Comparison of ENCODE assay signal across 10 mouse cellular contexts in genomic region chr17:66358026-66358978, GRCm38 (mm10).
DNase-seq lines count a peak whose midpoint lies in the region; ATAC-seq lines count a peak whose summit lies in the region.
"Had no signal": no experiment of that assay in that cellular context is flagged by ENCODE, and none has a peak within 500 bp of the region (broad histone marks: within the 10 kb centered on the region; RNA-seq: fewer than 3 reads in every experiment).

No protein-coding gene starts in this region.

- H3K4me3 ChIP-seq in limb, embryonic 12.5 days (replicated peaks): no peak overlapping the region
- no peak overlapping the region for H3K4me3 ChIP-seq in limb, embryonic 10.5 days
- H3K4me3 ChIP-seq in forebrain, embryonic 15.5 days: no peak overlapping the region
- H3K4me3 ChIP-seq: heart, embryonic 13.5 days had no signal

- H3K27me3 ChIP-seq in limb, embryonic 12.5 days: no peaks in the 10 kb centered on the region
- H3K27me3 ChIP-seq in limb, embryonic 10.5 days (ENCODE audit: low read depth, poor library complexity, severe bottlenecking): no peaks in the 10 kb centered on the region
- no peaks in the 10 kb centered on the region for H3K27me3 ChIP-seq in forebrain, embryonic 15.5 days

- H3K4me1 ChIP-seq in limb, embryonic 12.5 days (replicated peaks): peaks cover 19% of the 10 kb centered on the region
- H3K4me1 ChIP-seq in limb, embryonic 10.5 days: peaks cover 10% of the 10 kb centered on the region
- H3K4me1 ChIP-seq in forebrain, embryonic 15.5 days: peaks cover 12% of the 10 kb centered on the region

- no peak for DNase-seq in limb, embryonic 10.5 days (ENCODE audit: low spot score)
- peak; percentile 80 for DNase-seq in brain, adult 2 months (ENCODE audit: low read depth, low spot score)
- DNase-seq in lung, postnatal 4 days: peak; percentile 61 to 86
- DNase-seq in gastrocnemius, postnatal 4 days (ENCODE audit: low spot score in 2 of 2): no peak

- peaks cover 14% of the 10 kb centered on the region for H3K36me3 ChIP-seq in limb, embryonic 12.5 days
- peaks cover 48% of the 10 kb centered on the region for H3K36me3 ChIP-seq in limb, embryonic 10.5 days
- peaks cover 24% of the 10 kb centered on the region for H3K36me3 ChIP-seq in forebrain, embryonic 15.5 days
- H3K36me3 ChIP-seq: heart, embryonic 13.5 days had no signal

- WGBS in limb, embryonic 12.5 days: 68% methylated on average over 27 of the region's 27 CpGs
- 73% methylated on average over 27 of the region's 27 CpGs for WGBS in limb, embryonic 10.5 days
- 55% methylated on average over 27 of the region's 27 CpGs for WGBS in forebrain, embryonic 15.5 days

- ATAC-seq in limb, embryonic 12.5 days (ENCODE audit: insufficient number of reproducible peaks, insufficient read depth, low FRiP score, low TSS enrichment, low read depth): no peak; the same call in 1 of the 2 replicates
- ATAC-seq in forebrain, embryonic 15.5 days (replicated peaks): peak; percentile 82
- no peak for ATAC-seq in monocyte, adult 5-6 weeks (replicated peaks; ENCODE audit: insufficient number of reproducible peaks, low FRiP score, low TSS enrichment, poor library complexity, severe bottlenecking)
- no peak for ATAC-seq in megakaryocyte progenitor cell, adult 5-6 weeks (replicated peaks; ENCODE audit: poor library complexity)

- H3K9ac ChIP-seq in limb, embryonic 12.5 days (replicated peaks): no peak overlapping the region
- no peak overlapping the region for H3K9ac ChIP-seq in forebrain, embryonic 15.5 days (replicated peaks)
- H3K9ac ChIP-seq: heart, embryonic 13.5 days had no signal

- 0 out of 2 replicates have a peak overlapping the region, but pooled peaks have one; percentile 9 for H3K27ac ChIP-seq in limb, embryonic 12.5 days
- H3K27ac ChIP-seq in limb, embryonic 10.5 days: no peak overlapping the region
- no peak overlapping the region for H3K27ac ChIP-seq in forebrain, embryonic 15.5 days (replicated peaks)
- H3K27ac ChIP-seq: heart, embryonic 13.5 days had no signal

- H3K4me2 ChIP-seq in limb, embryonic 12.5 days: no peak overlapping the region
- H3K4me2 ChIP-seq in forebrain, embryonic 15.5 days (replicated peaks): no peak overlapping the region
- H3K4me2 ChIP-seq: heart, embryonic 13.5 days; liver, embryonic 11.5 days had no signal

- H3K9me3 ChIP-seq in limb, embryonic 12.5 days: no peaks in the 10 kb centered on the region
- no peaks in the 10 kb centered on the region for H3K9me3 ChIP-seq in limb, embryonic 10.5 days (replicated peaks)
- no peaks in the 10 kb centered on the region for H3K9me3 ChIP-seq in forebrain, embryonic 15.5 days
- H3K9me3 ChIP-seq: heart, embryonic 13.5 days had no signal

Comparison
In these comparisons a context has a peak if more than half of its experiments do, and no peak if none do; other contexts are left out.
1. DNase-seq: peak in brain, adult 2 months (single experiment) and lung, postnatal 4 days (2 of 2); none in limb, embryonic 10.5 days (single experiment) and gastrocnemius, postnatal 4 days (0 of 2).